Mouse (Mus musculus): ENCODE results near the gene Narfl. TPM values are rescaled to one million over a fixed set of nuclear protein-coding genes. Genes with fewer than 3 reads are reported as not detected.

Narfl gene
- polyA plus RNA-seq, 1 experiment, result 47.5 TPM

- no peak for DNase-seq
- no peak for TF ChIP-seq CTCF (conservative IDR thresholded peaks at IDR 0.05; ENCODE audit: insufficient read depth, insufficient read length, low read depth, low read length)
- TF ChIP-seq POLR2A (IDR thresholded peaks at IDR 0.05; ENCODE audit: low read depth, low read length), result no peak
- Histone ChIP-seq H3K4me3 (ENCODE audit: insufficient read depth, low read depth, low read length) (no peak overlapping the region), H3K27ac (ENCODE audit: insufficient read depth, low read depth, low read length) (no peak overlapping the region), H3K36me3 (ENCODE audit: control insufficient read depth, insufficient read depth, low read length) (no peaks in the 10 kb centered on the region), H3K4me1 (ENCODE audit: control insufficient read depth, insufficient read depth, low read length) (0 out of 2 replicates have a peak, but pooled peaks cover 3% of the 10 kb centered on the region), H3K27me3 (replicated peaks; ENCODE audit: control insufficient read depth, insufficient read depth, low read length) (no peaks in the 10 kb centered on the region)
- 79% methylated on average over 4 of the region's 4 CpGs for WGBS
Observed at GRCm38 (mm10) chr17:25810890-25811289, 37.3 kb downstream of the Narfl start.

GRCm38 (mm10) chr17:25813471-25813870, 39.9 kb downstream of the Narfl start:
- WGBS, result 2% methylated on average over 20 of the region's 20 CpGs

DNA sequence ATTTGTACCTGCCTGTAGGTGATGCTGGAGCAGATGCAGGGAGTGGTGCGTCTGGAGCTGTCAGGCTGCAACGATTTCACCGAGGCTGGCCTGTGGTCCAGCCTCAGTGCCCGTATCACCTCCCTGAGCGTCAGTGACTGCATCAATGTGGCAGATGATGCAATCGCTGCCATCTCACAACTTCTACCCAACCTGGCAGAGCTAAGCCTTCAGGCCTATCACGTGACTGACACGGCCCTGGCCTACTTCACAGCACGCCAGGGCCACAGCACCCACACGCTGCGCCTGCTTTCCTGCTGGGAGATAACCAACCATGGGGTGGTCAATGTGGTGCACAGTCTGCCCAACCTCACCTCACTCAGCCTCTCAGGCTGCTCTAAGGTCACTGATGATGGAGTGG, 44.1 kb downstream of the Narfl start:
- H3K27me3 ChIP-seq (replicated peaks; ENCODE audit: control insufficient read depth, insufficient read depth, low read length), result no peaks in the 10 kb centered on the region

More at GRCm38 (mm10) chr17:25813471-25813870, 39.9 kb downstream of the Narfl start:
- H3K27ac ChIP-seq (ENCODE audit: insufficient read depth, low read depth, low read length), result no peak overlapping the region
- DNase-seq, result peak; percentile 89
- H3K27me3 ChIP-seq (replicated peaks; ENCODE audit: control insufficient read depth, insufficient read depth, low read length), result no peaks in the 10 kb centered on the region
- no peaks in the 10 kb centered on the region for H3K36me3 ChIP-seq (ENCODE audit: control insufficient read depth, insufficient read depth, low read length)
- no peak for TF ChIP-seq POLR2A (IDR thresholded peaks at IDR 0.05; ENCODE audit: low read depth, low read length)
- TF ChIP-seq CTCF (conservative IDR thresholded peaks at IDR 0.05; ENCODE audit: insufficient read depth, insufficient read length, low read depth, low read length), result peak; percentile 67
- 0 out of 2 replicates have a peak, but pooled peaks cover 3% of the 10 kb centered on the region for H3K4me1 ChIP-seq (ENCODE audit: control insufficient read depth, insufficient read depth, low read length)
- H3K4me3 ChIP-seq (ENCODE audit: insufficient read depth, low read depth, low read length), result no peak overlapping the region

DNA sequence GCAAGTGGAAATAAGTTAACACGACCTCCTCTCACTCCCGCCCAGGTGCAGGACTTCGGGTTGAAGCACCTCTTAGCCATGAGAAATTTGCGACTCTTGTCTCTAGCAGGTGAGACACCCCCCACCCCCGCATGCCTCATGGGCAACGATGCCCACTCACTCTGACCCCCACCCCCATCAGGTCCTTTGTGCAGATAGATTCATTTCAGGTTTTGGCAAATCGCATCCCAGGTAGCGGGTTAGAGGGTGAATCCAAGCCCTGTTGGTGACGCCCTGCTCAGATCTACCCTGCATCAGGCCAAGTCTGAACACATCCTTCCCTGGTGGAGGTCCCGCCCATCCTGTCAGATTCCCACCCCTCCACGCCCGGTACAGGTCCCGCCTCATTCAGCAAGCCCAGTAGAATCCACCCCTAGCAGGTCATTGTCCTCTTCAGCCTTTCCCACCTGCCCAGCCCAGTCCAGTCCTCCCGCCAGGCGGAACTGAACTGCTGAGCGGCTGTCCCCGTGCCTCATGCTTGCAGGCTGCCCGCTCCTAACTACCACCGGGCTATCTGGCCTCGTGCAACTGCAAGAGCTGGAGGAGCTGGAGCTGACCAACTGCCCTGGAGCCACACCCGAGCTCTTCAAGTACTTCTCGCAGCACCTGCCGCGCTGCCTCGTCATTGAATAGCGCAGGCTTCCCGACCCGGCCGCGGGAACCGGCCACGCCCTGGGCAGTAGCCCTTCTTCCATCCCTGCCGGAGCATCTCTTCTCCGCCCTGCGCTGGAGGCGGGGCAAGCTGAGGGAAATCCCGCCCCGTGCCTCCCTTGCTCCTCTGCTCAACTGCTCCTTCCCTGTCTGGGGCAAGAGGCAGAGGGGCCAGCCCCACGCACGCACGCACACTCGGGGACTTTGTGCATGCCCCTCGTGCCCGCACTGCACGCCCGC, 45.5 kb downstream of the Narfl start:
- peaks cover 4% of the 10 kb centered on the region for H3K4me1 ChIP-seq (ENCODE audit: control insufficient read depth, insufficient read depth, low read length)
- TF ChIP-seq POLR2A (IDR thresholded peaks at IDR 0.05; ENCODE audit: low read depth, low read length) (no peak), CTCF (conservative IDR thresholded peaks at IDR 0.05; ENCODE audit: insufficient read depth, insufficient read length, low read depth, low read length) (no peak)
- H3K4me3 ChIP-seq (ENCODE audit: insufficient read depth, low read depth, low read length), result no peak overlapping the region
- H3K27ac ChIP-seq (ENCODE audit: insufficient read depth, low read depth, low read length), result no peak overlapping the region
- DNase-seq, result peak; percentile 33
- no peaks in the 10 kb centered on the region for H3K36me3 ChIP-seq (ENCODE audit: control insufficient read depth, insufficient read depth, low read length)
- H3K27me3 ChIP-seq (replicated peaks; ENCODE audit: control insufficient read depth, insufficient read depth, low read length), result no peaks in the 10 kb centered on the region
- 7% methylated on average over 44 of the region's 46 CpGs for WGBS

More for the DNA sequence above, 44.1 kb downstream of the Narfl start:
- no peak for DNase-seq
- no peak overlapping the region for H3K4me3 ChIP-seq (ENCODE audit: insufficient read depth, low read depth, low read length)
- no peaks in the 10 kb centered on the region for H3K36me3 ChIP-seq (ENCODE audit: control insufficient read depth, insufficient read depth, low read length)
- H3K4me1 ChIP-seq (ENCODE audit: control insufficient read depth, insufficient read depth, low read length), result no peaks in the 10 kb centered on the region
- TF ChIP-seq POLR2A (IDR thresholded peaks at IDR 0.05; ENCODE audit: low read depth, low read length), result no peak
- no peak for TF ChIP-seq CTCF (conservative IDR thresholded peaks at IDR 0.05; ENCODE audit: insufficient read depth, insufficient read length, low read depth, low read length)
- 89% methylated on average over 11 of the region's 11 CpGs for WGBS
- H3K27ac ChIP-seq (ENCODE audit: insufficient read depth, low read depth, low read length), result no peak overlapping the region

GRCm38 (mm10) chr17:25823452-25823851, 49.9 kb downstream of the Narfl start, which contains the start of gene Wdr24:
Gene Wdr24 (plus strand): TSS chr17:25823627.
- Histone ChIP-seq H3K36me3 (ENCODE audit: control insufficient read depth, insufficient read depth, low read length) (no peaks in the 10 kb centered on the region), H3K4me1 (ENCODE audit: control insufficient read depth, insufficient read depth, low read length) (peaks cover 13% of the 10 kb centered on the region), H3K27ac (ENCODE audit: insufficient read depth, low read depth, low read length) (0 out of 2 replicates have a peak within 1 kb of the TSS, but pooled peaks have one; percentile 53), H3K27me3 (replicated peaks; ENCODE audit: control insufficient read depth, insufficient read depth, low read length) (no peaks in the 10 kb centered on the region), H3K4me3 (ENCODE audit: insufficient read depth, low read depth, low read length) (peak within 1 kb of the TSS; percentile 91)
- TF ChIP-seq CTCF (conservative IDR thresholded peaks at IDR 0.05; ENCODE audit: insufficient read depth, insufficient read length, low read depth, low read length), result no peak
- peak; percentile 18 for TF ChIP-seq POLR2A (IDR thresholded peaks at IDR 0.05; ENCODE audit: low read depth, low read length)
- under 1% methylated on average over 18 of the region's 18 CpGs for WGBS
- peak; percentile 89 for DNase-seq

- peak overlapping the region; percentile 91; the same call in 1 of the 2 replicates for H3K4me3 ChIP-seq (ENCODE audit: insufficient read depth, low read depth, low read length)
- no peak for DNase-seq
- H3K27ac ChIP-seq (ENCODE audit: insufficient read depth, low read depth, low read length), result no peak overlapping the region
- no peaks in the 10 kb centered on the region for H3K36me3 ChIP-seq (ENCODE audit: control insufficient read depth, insufficient read depth, low read length)
- H3K4me1 ChIP-seq (ENCODE audit: control insufficient read depth, insufficient read depth, low read length), result peaks cover 14% of the 10 kb centered on the region
- 71% methylated on average over 17 of the region's 17 CpGs for WGBS
- no peak for TF ChIP-seq POLR2A (IDR thresholded peaks at IDR 0.05; ENCODE audit: low read depth, low read length)
- no peak for TF ChIP-seq CTCF (conservative IDR thresholded peaks at IDR 0.05; ENCODE audit: insufficient read depth, insufficient read length, low read depth, low read length)
- no peaks in the 10 kb centered on the region for H3K27me3 ChIP-seq (replicated peaks; ENCODE audit: control insufficient read depth, insufficient read depth, low read length)
Observed at GRCm38 (mm10) chr17:25824362-25825142, 51.0 kb downstream of the Narfl start.
